Mouse (Mus musculus) kidney, adult 2 months (tissue): ENCODE measurements around the gene Itga5.

ENCODE experiments used
- CTCF ChIP-seq: fragments of 200-500 bp; conservative IDR thresholded peaks from 2 replicates; pipeline ENCODE4 v1.5.1; 2011; ENCODE audit warnings: low read depth, mild to moderate bottlenecking, control low read depth, low read length, moderate library complexity, mixed read lengths; ENCODE audit not compliant: insufficient read depth, insufficient read length
- POLR2A ChIP-seq: fragments of 200-500 bp; IDR thresholded peaks from one replicate; pipeline ENCODE4 v1.6.1; 2011; ENCODE audit warnings: low read depth, low read length, control low read depth

DNA sequence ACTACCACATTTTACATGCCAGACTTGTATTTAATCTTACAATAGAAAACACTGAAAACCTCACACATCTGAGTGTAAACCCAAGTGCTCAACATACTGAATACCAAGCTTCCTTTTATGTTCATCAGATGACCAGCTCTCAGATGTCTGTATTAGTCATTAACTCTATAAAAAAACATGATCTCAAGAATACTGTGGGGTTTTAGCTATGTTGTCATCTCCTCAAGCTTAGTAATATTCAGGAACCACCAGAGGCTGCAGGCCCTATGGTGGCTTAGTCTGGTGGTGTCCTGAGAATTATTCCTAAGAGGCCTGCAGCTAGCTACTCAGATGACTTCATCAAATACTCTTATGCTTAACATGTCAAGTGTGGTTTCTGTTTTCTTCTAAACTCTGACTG lies 27.0 kb upstream of the Itga5 start:
- TF ChIP-seq POLR2A (no peak), CTCF (no peak)
